Mouse (Mus musculus) heart, postnatal 36 days (tissue): ENCODE results near the gene Trpm8. TPM values are rescaled to one million over a fixed set of nuclear protein-coding genes. Genes with fewer than 3 reads are reported as not detected.

Experiments used
- DNase-seq, 2 experiments: peaks; one replicate each; pipeline ENCODE4 v3.0.0; 2021 to 2022
- intact Hi-C: fragments of 180-260 bp; cut with DNase I; formaldehyde crosslinking; loops from one replicate; pipeline ENCODE4 v1.15.1; 2025
- total RNA-seq, 2 experiments: library from RNA; stranded (reverse); gene quantifications; 2 replicates each; pipeline ENCODE4 v1.2.3; 2021

The Trpm8 gene
- total RNA-seq, 2 experiments from 2014 or later: not detected

- intact Hi-C loops: loop anchor here (5.0 kb wide), 1 partner anchor 770 kb away; no protein-coding TSS in a partner anchor
- DNase-seq: no peak
These were observed 144.6 kb downstream of the Trpm8 start for GRCm38 (mm10) chr1:88422045-88422444.

- intact Hi-C loops: loop anchor here (5.0 kb wide), 1 partner anchor 769 kb away; no protein-coding TSS in a partner anchor
- DNase-seq: no peak
These were observed 145.5 kb downstream of the Trpm8 start for GRCm38 (mm10) chr1:88422846-88423395.

GRCm38 (mm10) chr1:88424602-88425252, 147.3 kb downstream of the Trpm8 start:
- intact Hi-C loops: loop anchor here (1.0 to 5.0 kb wide), 4 partner anchors 138 to 768 kb away; no protein-coding TSS in a partner anchor
- peak; percentile 78 to 85 for DNase-seq

- DNase-seq: no peak
- intact Hi-C loops: no loop called here
These were observed 150.7 kb downstream of the Trpm8 start for GRCm38 (mm10) chr1:88427987-88428741.

- no peak for DNase-seq
- intact Hi-C loops: no loop called here
These were observed 152.0 kb downstream of the Trpm8 start for GRCm38 (mm10) chr1:88429413-88429812.

- intact Hi-C loops: no loop called here
- no peak for DNase-seq
These were observed 153.8 kb downstream of the Trpm8 start for GRCm38 (mm10) chr1:88431262-88431661.

- no peak for DNase-seq
- intact Hi-C loops: no loop called here
These were observed 155.1 kb downstream of the Trpm8 start for GRCm38 (mm10) chr1:88432601-88433000.

GRCm38 (mm10) chr1:88433096-88433883, 155.8 kb downstream of the Trpm8 start:
- intact Hi-C loops: no loop called here
- DNase-seq: no peak

GRCm38 (mm10) chr1:88434057-88434456, 156.6 kb downstream of the Trpm8 start:
- no peak for DNase-seq
- intact Hi-C loops: no loop called here

GRCm38 (mm10) chr1:88437206-88438126, 160.0 kb downstream of the Trpm8 start:
- intact Hi-C loops: no loop called here
- DNase-seq: no peak

Other genes with a start within 250 kb of the Trpm8 start
- not detected for gene Ugt1a10, start 222.3 kb upstream of the Trpm8 start, total RNA-seq
- not detected for gene Ugt1a9, start 206.9 kb upstream of the Trpm8 start, total RNA-seq
- not detected for gene Ugt1a8, start 189.8 kb upstream of the Trpm8 start, total RNA-seq
- gene Ugt1a7c, start 182.6 kb upstream of the Trpm8 start, total RNA-seq: 1 to 10 TPM; 1.2 to 2.6 TPM
- 1 to 10 TPM; 1.1 to 1.4 TPM for gene Ugt1a6b, start 174.4 kb upstream of the Trpm8 start, total RNA-seq
- gene Ugt1a6a, start 142.9 kb upstream of the Trpm8 start, total RNA-seq: 1 to 10 TPM; 4.0 to 4.1 TPM
- under 1 TPM; 0.24 to 0.42 TPM for gene Ugt1a5, start 111.6 kb upstream of the Trpm8 start, total RNA-seq
- under 1 TPM in 1 of 2 experiments, not detected in 1; 0.14 TPM for gene Ugt1a2, start 77.1 kb upstream of the Trpm8 start, total RNA-seq
- gene Dnajb3, start 71.9 kb upstream of the Trpm8 start, total RNA-seq: under 1 TPM in 1 of 2 experiments, not detected in 1; 0.33 TPM
- gene Ugt1a1, start 65.7 kb upstream of the Trpm8 start, total RNA-seq: not detected
- not detected for gene Mroh2a, start 50.7 kb upstream of the Trpm8 start, total RNA-seq
- 10 to 100 TPM; 12.2 to 13.3 TPM for gene Hjurp, start within 50 bp of the Trpm8 start, total RNA-seq
- gene Spp2, start 129.3 kb downstream of the Trpm8 start, total RNA-seq: not detected
- gene Glrp1, start 232.4 kb downstream of the Trpm8 start, total RNA-seq: not detected